Mouse (Mus musculus): Measurements from ENCODE around the gene Ormdl2. TPM values are rescaled to one million over a fixed set of nuclear protein-coding genes. Genes with fewer than 3 reads are reported as not detected.

Ormdl2 gene
- polyA plus RNA-seq, 1 experiment = 19.8 TPM

- no peak for TF ChIP-seq GATA1 (IDR thresholded peaks at IDR 0.05; ENCODE audit: low read length)
These were observed 15.4 kb downstream of the Ormdl2 start for GRCm38 (mm10) chr10:128806086-128806485.

DNA sequence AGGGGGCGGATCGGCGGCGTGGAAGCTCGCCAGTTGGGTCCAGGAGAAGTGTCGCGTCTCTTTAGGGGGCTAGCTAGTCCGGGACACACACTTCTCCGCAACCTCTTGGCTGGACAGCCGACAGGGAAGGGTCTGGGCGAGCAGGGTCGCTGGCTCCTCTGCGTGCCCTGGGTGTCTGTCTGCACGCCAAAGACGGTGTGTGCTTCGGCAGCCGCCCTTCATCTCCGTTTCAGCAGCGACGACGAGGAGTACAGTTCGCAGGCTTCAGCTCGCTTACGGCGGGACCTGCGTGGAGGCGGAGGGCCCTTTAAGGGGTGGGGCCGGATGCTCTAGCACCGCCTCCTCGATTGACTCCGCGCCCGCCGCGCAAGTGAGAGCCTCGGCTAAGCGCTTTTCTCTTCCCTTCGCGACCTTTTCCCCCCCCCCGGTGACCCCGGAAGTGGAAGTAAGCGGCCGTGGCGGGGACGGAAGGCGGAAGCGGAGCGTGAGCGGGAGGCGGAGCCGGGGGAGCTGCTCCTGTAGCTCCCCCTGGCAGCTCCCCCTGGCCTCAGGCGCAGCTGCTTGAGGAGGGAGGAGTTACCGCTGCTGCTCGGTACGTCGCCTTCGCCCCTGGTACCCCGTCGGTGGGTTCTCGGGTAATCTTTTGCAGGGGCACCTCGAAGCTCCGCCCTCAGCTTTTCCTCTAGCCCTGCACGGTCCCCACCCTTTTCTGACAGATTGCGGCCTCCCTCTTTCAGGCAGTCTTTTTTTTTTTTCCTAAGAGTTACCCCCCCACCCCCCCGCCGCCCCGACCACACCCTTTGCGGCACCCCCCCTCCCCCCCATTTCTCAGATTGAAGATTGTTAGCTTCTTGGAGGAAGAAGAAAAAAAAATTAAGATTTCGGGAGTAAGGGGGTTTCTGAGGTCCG is 16.1 kb downstream of the Ormdl2 start:
- TF ChIP-seq GATA1 (IDR thresholded peaks at IDR 0.05; ENCODE audit: low read length) = no peak

DNA sequence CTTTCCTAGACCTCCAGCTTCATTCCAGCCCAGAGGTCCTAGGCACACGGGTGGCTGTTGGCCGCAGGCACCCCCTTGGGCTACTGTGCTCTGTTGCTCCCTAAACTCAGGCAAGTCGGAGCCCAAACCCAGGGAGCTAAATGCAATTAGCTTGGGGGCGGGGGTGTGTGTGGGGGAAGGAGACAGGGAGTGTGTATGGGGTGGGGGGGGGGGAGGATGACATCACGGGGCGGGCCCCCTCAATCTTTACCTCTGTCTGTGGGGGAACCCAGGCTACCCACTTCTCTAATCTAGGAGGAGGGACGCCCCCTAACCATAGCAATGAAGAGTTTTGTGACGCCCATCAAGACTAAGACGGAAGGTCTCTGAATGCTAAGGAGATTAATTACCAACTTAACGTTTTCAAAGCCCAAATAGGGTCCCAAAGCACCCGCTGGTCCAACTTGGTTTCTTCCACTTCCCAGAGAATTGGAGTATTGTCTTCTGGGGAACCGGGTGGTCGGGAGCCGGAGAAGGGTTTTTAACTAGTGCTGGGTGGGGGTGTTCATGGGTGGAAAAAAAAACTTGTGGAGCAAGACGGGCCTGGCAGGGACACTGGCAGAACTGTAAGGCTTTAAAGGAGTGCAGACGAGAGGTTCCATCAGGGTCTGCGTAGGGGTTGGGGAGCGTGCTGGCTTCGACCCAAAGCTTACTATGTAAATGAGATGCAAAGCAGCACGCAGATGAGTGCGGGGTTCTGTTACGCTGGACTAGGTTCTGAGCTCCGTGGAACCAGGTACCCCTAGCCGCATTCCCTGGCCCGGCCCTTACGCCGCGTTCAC is 17.0 kb downstream of the Ormdl2 start, which contains the start of gene Tmem198b:
TSS of gene Tmem198b (minus strand) at position 100 of the 821 bp plus-strand sequence.
- TF ChIP-seq GATA1 (IDR thresholded peaks at IDR 0.05; ENCODE audit: low read length) = no peak

- no peak for TF ChIP-seq GATA1 (IDR thresholded peaks at IDR 0.05; ENCODE audit: low read length)
These were observed 17.6 kb downstream of the Ormdl2 start, which contains the start of gene Dnajc14 for GRCm38 (mm10) chr10:128803771-128804270. Gene Dnajc14 (plus strand): TSS chr10:128804062.

GRCm38 (mm10) chr10:128803361-128803760 is 18.1 kb downstream of the Ormdl2 start:
- TF ChIP-seq GATA1 (IDR thresholded peaks at IDR 0.05; ENCODE audit: low read length) = no peak

DNA sequence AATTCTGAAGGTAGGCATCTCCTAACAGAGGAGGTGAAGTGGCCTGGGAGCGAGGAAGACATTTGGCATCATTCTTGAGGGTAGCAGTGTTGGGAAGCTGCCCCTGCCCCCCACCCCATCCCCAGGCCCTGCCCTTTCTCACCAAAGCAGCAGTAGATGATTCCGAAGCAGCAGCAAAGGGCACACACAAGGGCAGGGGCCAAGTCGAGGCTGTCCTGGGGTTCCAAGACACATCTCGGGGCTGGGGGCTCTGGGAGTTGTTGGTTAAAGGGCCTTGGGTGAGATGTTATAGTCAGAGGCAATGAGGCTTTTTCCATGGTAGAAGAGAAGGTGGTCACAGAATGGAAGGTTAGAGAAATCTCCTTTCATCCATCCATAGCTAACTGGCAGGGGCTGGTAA is 18.5 kb downstream of the Ormdl2 start:
- TF ChIP-seq GATA1 (IDR thresholded peaks at IDR 0.05; ENCODE audit: low read length) = no peak

DNA sequence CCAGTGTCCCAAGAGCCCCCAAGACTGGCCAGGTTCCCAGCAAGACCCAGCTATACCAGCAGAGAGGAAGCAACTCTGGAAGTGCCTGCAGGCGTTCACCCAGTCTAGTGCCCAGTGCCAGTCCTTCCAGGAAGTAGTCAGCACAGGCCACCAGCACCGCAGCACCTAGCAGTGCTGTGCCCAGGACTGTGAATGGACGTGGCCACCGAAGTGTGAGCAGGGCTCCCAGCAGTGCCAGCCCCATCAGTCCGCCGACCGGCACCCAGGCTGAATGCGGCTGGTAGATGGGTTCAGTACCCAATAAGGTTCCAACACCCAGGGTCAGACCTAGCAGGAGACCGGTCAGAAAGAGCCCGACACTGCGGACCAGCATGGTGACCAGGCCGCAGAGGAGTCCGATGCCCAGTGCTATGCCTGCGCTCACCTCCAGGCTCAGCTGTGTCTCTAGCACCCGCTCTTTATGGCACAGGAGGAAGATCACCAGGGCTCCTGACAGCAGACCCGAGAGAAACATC is 19.4 kb downstream of the Ormdl2 start:
- no peak for TF ChIP-seq GATA1 (IDR thresholded peaks at IDR 0.05; ENCODE audit: low read length)

GRCm38 (mm10) chr10:128798676-128799075 is 22.8 kb downstream of the Ormdl2 start:
- TF ChIP-seq GATA1 (IDR thresholded peaks at IDR 0.05; ENCODE audit: low read length) = no peak

DNA sequence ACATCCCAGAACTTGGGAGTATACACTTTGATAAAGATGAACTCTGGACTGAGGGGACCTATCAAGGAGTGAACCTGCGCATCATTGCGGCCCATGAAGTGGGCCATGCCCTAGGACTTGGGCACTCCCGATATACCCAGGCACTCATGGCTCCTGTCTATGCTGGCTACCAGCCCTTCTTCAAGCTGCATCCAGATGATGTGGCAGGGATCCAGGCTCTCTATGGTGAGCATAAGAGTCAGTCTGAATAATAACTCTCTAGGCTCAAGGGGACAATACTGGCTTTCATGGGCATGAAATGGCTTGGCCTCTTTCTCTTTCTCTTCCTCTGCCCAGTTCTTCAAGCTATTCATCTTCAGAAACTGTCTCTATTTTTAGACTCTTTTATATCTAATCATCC is 25.9 kb downstream of the Ormdl2 start:
- no peak for TF ChIP-seq GATA1 (IDR thresholded peaks at IDR 0.05; ENCODE audit: low read length)

GRCm38 (mm10) chr10:128794391-128794790 is 27.1 kb downstream of the Ormdl2 start:
- no peak for TF ChIP-seq GATA1 (IDR thresholded peaks at IDR 0.05; ENCODE audit: low read length)

DNA sequence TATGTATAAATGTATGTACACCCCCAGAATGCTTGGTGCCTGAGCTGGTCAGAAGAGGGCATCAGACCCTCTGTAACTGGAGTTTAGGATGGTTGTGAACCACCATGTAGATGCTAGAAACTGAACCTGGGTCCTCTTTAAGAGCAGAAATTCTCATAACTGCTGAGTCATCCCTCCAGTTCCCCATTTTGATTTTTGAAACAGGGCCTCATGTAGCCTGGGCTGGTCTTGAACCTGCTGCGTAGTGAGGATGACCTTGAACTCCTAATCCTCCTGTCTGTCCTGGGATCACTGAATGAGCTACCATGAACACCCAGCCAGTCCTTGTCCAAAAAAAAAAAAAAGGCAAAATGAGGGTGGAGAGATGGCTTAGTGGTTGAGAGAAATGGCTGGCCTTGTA is 28.2 kb downstream of the Ormdl2 start:
- TF ChIP-seq GATA1 (IDR thresholded peaks at IDR 0.05; ENCODE audit: low read length) = no peak

- TF ChIP-seq GATA1 (IDR thresholded peaks at IDR 0.05; ENCODE audit: low read length) = no peak
These were observed 29.4 kb downstream of the Ormdl2 start for GRCm38 (mm10) chr10:128792041-128792440.

DNA sequence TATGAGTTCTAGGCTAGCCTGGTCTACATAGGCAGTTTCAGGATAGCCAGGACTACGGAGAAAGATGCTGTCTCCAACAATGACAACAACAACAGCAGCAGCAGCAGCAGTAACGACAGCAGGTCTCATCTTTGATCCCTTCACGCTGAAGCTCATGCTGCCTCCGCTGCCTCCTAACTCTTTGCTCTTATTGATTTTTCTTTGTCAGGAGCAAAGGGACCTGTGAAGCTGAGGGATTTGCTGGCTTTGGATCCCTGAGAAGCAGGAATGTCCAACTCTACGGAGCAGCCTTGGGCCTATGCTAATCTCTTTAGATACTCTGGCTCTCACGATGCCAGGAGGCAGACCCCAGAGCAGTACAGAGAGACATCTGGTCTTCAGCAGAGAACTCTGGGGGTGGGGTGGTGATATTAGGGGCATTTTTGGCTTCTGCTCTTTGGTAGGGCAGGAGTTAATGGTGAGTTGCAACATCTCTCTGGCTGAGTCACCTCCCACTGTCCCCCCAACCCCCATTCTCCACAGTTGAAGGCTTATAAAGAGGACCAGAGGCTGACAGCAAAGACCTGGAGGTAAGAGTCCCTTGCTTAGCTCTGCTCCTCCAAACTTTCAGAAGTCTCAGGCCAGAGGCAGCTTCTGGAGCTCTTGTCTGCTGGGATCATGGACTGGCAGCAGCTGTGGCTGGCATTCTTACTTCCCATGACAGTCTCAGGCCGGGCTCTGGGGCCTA is 30.9 kb downstream of the Ormdl2 start, which contains the start of gene Mmp19:
TSS of gene Mmp19 (plus strand) at position 513 of the 727 bp plus-strand sequence.
- no peak for TF ChIP-seq GATA1 (IDR thresholded peaks at IDR 0.05; ENCODE audit: low read length)

DNA sequence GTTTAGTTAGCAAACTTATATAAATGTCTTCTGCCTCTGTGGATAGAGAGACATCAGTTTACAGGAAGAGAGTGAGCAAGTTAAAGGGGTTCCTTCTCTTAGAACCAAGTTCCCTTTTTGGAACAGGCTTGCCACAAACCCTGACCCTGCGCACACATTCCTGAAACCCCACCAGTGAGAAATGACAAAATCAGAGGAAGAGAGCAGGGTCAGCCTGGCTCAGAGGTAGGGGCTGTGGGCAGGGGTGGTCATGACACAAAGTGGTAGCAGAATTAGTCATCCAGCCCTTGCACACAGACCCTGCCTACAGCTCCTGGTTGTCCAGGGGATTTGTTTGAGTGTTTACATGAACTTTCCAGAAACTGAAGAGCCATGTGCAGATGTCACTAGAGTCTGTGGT is 41.2 kb downstream of the Ormdl2 start:
- no peak for TF ChIP-seq GATA1 (IDR thresholded peaks at IDR 0.05; ENCODE audit: low read length)

Measured in G1E-ER4 (cell line).